In genomic region chr11:82371577-82371976, GRCm38 (mm10) we compare ENCODE assay signal across 12 mouse cellular contexts. TPM values are rescaled to one million over a fixed set of nuclear protein-coding genes. Genes with fewer than 3 reads are reported as not detected.
DNase-seq lines count a peak whose midpoint lies in the region; TF ChIP-seq lines count a peak whose summit lies in the region.
"Had no signal": no experiment of that assay in that cellular context is flagged by ENCODE, and none has a peak within 500 bp of the region (broad histone marks: within the 10 kb centered on the region; RNA-seq: fewer than 3 reads in every experiment).

No protein-coding gene starts in this region.

- intact Hi-C loops in left cerebral cortex, postnatal 25 days (cut with DNase I), result no loop called here

- H3K4me3 ChIP-seq in layer of hippocampus, adult 2 months, result no peak overlapping the region
- H3K4me3 ChIP-seq: embryonic facial prominence, embryonic 12.5 days; heart, embryonic 15.5 days had no signal

- no peak for TF ChIP-seq CTCF in layer of hippocampus, adult 2 months (conservative IDR thresholded peaks at IDR 0.05)

- DNase-seq in gastrocnemius, postnatal 10 days, result peak; percentile 19
- DNase-seq in gastrocnemius, postnatal 25 days, result no peak
- peak; percentile 30 for DNase-seq in lung, postnatal 14 days
- DNase-seq in lung, adult 18-20 months, result no peak
- DNase-seq in c-Kit-positive CD71-negative TER-119-negative erythroid progenitor cells, embryonic 14.5 days (ENCODE audit: low read depth), result peak; percentile 28
- DNase-seq in retina, embryonic 14.5 days (ENCODE audit: low spot score), result peak; percentile 70
- DNase-seq in layer of hippocampus, adult 2 months (ENCODE audit: low spot score in 2 of 2), result no peak
- DNase-seq in left cerebral cortex, postnatal 25 days (ENCODE audit: low spot score in 2 of 2), result no peak

- H3K27ac ChIP-seq in layer of hippocampus, adult 2 months, result no peak overlapping the region
- H3K27ac ChIP-seq: embryonic facial prominence, embryonic 12.5 days; heart, embryonic 15.5 days had no signal

RNA-seq across cellular contexts. Expression of gene Tmem132e, which starts 17.1 kb away (rescaled TPM):
- under 1 TPM; 0.47 to 0.49 TPM for total RNA-seq in gastrocnemius, postnatal 10 days (2021)
- under 1 TPM; 0.13 to 0.15 TPM for total RNA-seq in gastrocnemius, postnatal 25 days (2021)
- total RNA-seq in layer of hippocampus, adult 2 months (2021), result 10 to 100 TPM in 1 of 2 experiments, 1 to 10 TPM in 1; 9.5 to 11.6 TPM
- 10 to 100 TPM; 17.7 to 19.1 TPM for total RNA-seq in left cerebral cortex, postnatal 25 days (2021)
- total RNA-seq: megakaryocyte, adult 5-6 weeks; neutrophil, adult 5-6 weeks had no signal

Comparison
In these comparisons a context has a peak if more than half of its experiments do, and no peak if none do; other contexts are left out.
1. DNase-seq: peak in gastrocnemius, postnatal 10 days (single experiment), lung, postnatal 14 days (single experiment), c-Kit-positive CD71-negative TER-119-negative erythroid progenitor cells, embryonic 14.5 days (single experiment) and retina, embryonic 14.5 days (single experiment); none in gastrocnemius, postnatal 25 days (single experiment), lung, adult 18-20 months (0 of 2), layer of hippocampus, adult 2 months (0 of 2) and left cerebral cortex, postnatal 25 days (0 of 2).
2. RNA of gene Tmem132e, which starts 17.1 kb away (total RNA-seq): 17.7 to 19.1 TPM in left cerebral cortex, postnatal 25 days and 9.5 to 11.6 TPM in layer of hippocampus, adult 2 months; 0.47 to 0.49 TPM in gastrocnemius, postnatal 10 days and 0.13 to 0.15 TPM in gastrocnemius, postnatal 25 days; every median in the first group is over 4 times any median in the second.